ENCODE assay signal across 8 mouse cellular contexts in the genomic region with DNA sequence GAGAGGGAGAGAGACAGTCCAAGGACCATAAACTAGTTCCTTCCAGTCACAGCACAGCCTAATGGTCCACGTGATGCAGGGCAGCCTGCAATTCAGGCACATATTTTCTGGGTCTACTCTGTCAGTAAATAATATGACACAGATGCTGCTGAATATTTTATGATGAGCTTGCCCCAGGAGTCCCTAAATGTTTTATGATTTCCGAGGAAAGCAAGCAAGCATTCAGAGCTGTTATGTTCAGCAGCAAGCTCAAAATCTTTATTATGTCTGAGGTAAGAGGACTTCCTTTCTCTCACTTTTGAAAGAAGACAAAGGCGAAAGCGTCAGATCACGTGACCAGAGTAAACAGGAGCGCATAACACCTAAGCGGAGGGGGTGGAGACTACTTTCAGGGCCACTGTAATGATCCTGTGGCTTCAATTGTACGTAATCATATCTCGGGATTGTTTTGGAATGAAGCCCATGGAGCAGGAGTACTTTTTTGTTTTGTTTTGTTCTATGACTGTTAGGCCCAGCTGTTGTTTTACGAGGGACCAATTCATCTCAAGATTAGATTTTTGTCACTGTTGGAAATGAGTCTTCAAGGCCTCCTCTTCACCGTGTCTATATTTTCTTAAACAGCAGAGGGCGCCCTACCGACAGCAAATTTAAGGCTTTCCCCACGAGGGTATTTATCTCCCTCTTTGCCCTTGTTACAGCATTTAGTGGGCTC.
A peak's percentile ranks its signal among the peaks of the same experiment; 100 is the strongest.
DNase-seq lines count a peak whose midpoint lies in the region; ATAC-seq and TF ChIP-seq lines count a peak whose summit lies in the region.

No protein-coding gene starts in this region.

- H3K4me2 ChIP-seq in heart, postnatal 0 days (ENCODE audit: low read depth, low read length) = no peak overlapping the region

- WGBS in heart, postnatal 0 days = 35% methylated on average over 14 of the region's 14 CpGs
- 31% methylated on average over 14 of the region's 14 CpGs for WGBS in lung, adult 2 months

- no peaks in the 10 kb centered on the region for H3K36me3 ChIP-seq in heart, postnatal 0 days (replicated peaks; ENCODE audit: control insufficient read depth, insufficient read depth, low read length)

- no peaks in the 10 kb centered on the region for H3K9me3 ChIP-seq in heart, postnatal 0 days (replicated peaks; ENCODE audit: control insufficient read depth, low read length)

- no peak overlapping the region for H3K27ac ChIP-seq in cortical plate, adult 2 months (ENCODE audit: insufficient read depth, low read length)
- H3K27ac ChIP-seq in heart, postnatal 0 days (ENCODE audit: low read depth) = no peak overlapping the region

- TF ChIP-seq CTCF in cortical plate, adult 2 months (IDR thresholded peaks at IDR 0.05; ENCODE audit: extremely low read depth, insufficient read depth, low read length) = peak; percentile 48; the same call in 1 of the 2 replicates
- peak; percentile 67 for TF ChIP-seq CTCF in heart, postnatal 0 days (IDR thresholded peaks at IDR 0.05; ENCODE audit: low read depth)
- TF ChIP-seq CTCF in lung, adult 2 months (IDR thresholded peaks at IDR 0.05; ENCODE audit: insufficient read depth, low read length) = no peak

- TF ChIP-seq POLR2A in cortical plate, adult 2 months (IDR thresholded peaks at IDR 0.05; ENCODE audit: extremely low read depth, insufficient read depth, low read length) = no peak
- no peak for TF ChIP-seq POLR2A in lung, adult 2 months (IDR thresholded peaks at IDR 0.05; ENCODE audit: borderline replicate concordance, extremely low read depth, low read depth, low read length)

- H3K4me1 ChIP-seq in cortical plate, adult 2 months (ENCODE audit: control insufficient read depth, insufficient read depth, low read length) = no peaks in the 10 kb centered on the region; the same call in 1 of the 2 replicates
- H3K4me1 ChIP-seq in heart, postnatal 0 days (ENCODE audit: control insufficient read depth, insufficient read depth) = no peaks in the 10 kb centered on the region
- H3K4me1 ChIP-seq in lung, adult 2 months (ENCODE audit: control insufficient read depth, insufficient read depth, low read length) = no peaks in the 10 kb centered on the region

- peak; percentile 34 for DNase-seq in urinary bladder, postnatal 14 days (ENCODE audit: low spot score)
- DNase-seq in urinary bladder, postnatal 10 days (ENCODE audit: low spot score) = no peak
- DNase-seq in heart, postnatal 0 days (ENCODE audit: low spot score) = peak; percentile 25
- peak; percentile 71 for DNase-seq in kidney, postnatal 14 days
- DNase-seq in lung, adult 2 months = peak; percentile 13
- DNase-seq in retina, postnatal 1 day = peak; percentile 73
- DNase-seq in spleen, postnatal 14 days (ENCODE audit: low spot score in 2 of 2) = no peak

- H3K9ac ChIP-seq in heart, postnatal 0 days (replicated peaks; ENCODE audit: low read depth, low read length) = no peak overlapping the region

- no peak for ATAC-seq in heart, postnatal 0 days (ENCODE audit: insufficient read depth, low read depth)

- TF ChIP-seq EP300 in heart, postnatal 0 days (IDR thresholded peaks at IDR 0.05; ENCODE audit: low read depth) = no peak

- H3K27me3 ChIP-seq in heart, postnatal 0 days (ENCODE audit: control insufficient read depth, insufficient read depth, low read length) = no peaks in the 10 kb centered on the region

- no peak overlapping the region for H3K4me3 ChIP-seq in cortical plate, adult 2 months (ENCODE audit: insufficient read depth, low read length)
- H3K4me3 ChIP-seq in heart, postnatal 0 days (ENCODE audit: low read depth, low read length) = no peak overlapping the region
- H3K4me3 ChIP-seq in lung, adult 2 months (replicated peaks; ENCODE audit: extremely low read depth, low read depth, low read length) = no peak overlapping the region

Comparison
In these comparisons a context has a peak if more than half of its experiments do, and no peak if none do; other contexts are left out.
1. DNase-seq: peak in urinary bladder, postnatal 14 days (single experiment), heart, postnatal 0 days (single experiment), kidney, postnatal 14 days (single experiment), lung, adult 2 months (single experiment) and retina, postnatal 1 day (single experiment); none in urinary bladder, postnatal 10 days (single experiment) and spleen, postnatal 14 days (0 of 2).